Mouse (Mus musculus): Measurements from ENCODE around the gene Spef1. TPM values are rescaled to one million over a fixed set of nuclear protein-coding genes. Genes with fewer than 3 reads are reported as not detected.
A peak's percentile ranks its signal among the peaks of the same experiment; 100 is the strongest.

Spef1 gene
- polyA plus RNA-seq, 1 experiment from 2014 or later: 3.2 TPM

GRCm38 (mm10) chr2:131160671-131161111 is 26.4 kb downstream of the Spef1 start:
- Histone ChIP-seq H3K4me1 (peaks cover 31% of the 10 kb centered on the region), H3K27ac (replicated peaks) (peak overlapping the region; percentile 95), H3K9me3 (peaks cover 3% of the 10 kb centered on the region; the same call in 1 of the 2 replicates), H3K4me3 (peak overlapping the region; percentile 77), H3K36me3 (replicated peaks) (peaks cover 5% of the 10 kb centered on the region), H3K27me3 (replicated peaks; ENCODE audit: low read depth, poor library complexity, severe bottlenecking) (no peaks in the 10 kb centered on the region; the same call in 1 of the 2 replicates)
- WGBS: under 1% methylated on average over 17 of the region's 17 CpGs
- no peak for DNase-seq (ENCODE audit: low spot score)

GRCm38 (mm10) chr2:131159938-131160581 is 27.0 kb downstream of the Spef1 start, which contains the start of gene 1700037H04Rik:
Gene 1700037H04Rik (minus strand): TSS chr2:131160081.
- H3K36me3 ChIP-seq (replicated peaks): peaks cover 11% of the 10 kb centered on the region
- WGBS: under 1% methylated on average over 54 of the region's 54 CpGs

GRCm38 (mm10) chr2:131159491-131159910 is 27.6 kb downstream of the Spef1 start:
- Histone ChIP-seq H3K36me3 (replicated peaks) (peaks cover 17% of the 10 kb centered on the region), H3K4me3 (peak overlapping the region; percentile 77), H3K27me3 (replicated peaks; ENCODE audit: low read depth, poor library complexity, severe bottlenecking) (no peaks in the 10 kb centered on the region; the same call in 1 of the 2 replicates), H3K4me1 (peaks cover 31% of the 10 kb centered on the region), H3K27ac (replicated peaks) (peak overlapping the region; percentile 95), H3K9me3 (no peaks in the 10 kb centered on the region)
- no peak for DNase-seq (ENCODE audit: low spot score)
- under 1% methylated on average over 18 of the region's 18 CpGs for WGBS

More at GRCm38 (mm10) chr2:131159938-131160581, 27.0 kb downstream of the Spef1 start, which contains the start of gene 1700037H04Rik:
- Histone ChIP-seq H3K27me3 (replicated peaks; ENCODE audit: low read depth, poor library complexity, severe bottlenecking) (no peaks in the 10 kb centered on the region; the same call in 1 of the 2 replicates), H3K4me1 (peaks cover 31% of the 10 kb centered on the region), H3K4me3 (peak within 1 kb of the TSS; percentile 77), H3K27ac (replicated peaks) (peak within 1 kb of the TSS; percentile 95), H3K9me3 (peaks cover 3% of the 10 kb centered on the region; the same call in 1 of the 2 replicates)
- DNase-seq (ENCODE audit: low spot score): peak; percentile 98

- 95% methylated on average over 7 of the region's 7 CpGs for WGBS
- no peak overlapping the region for H3K27ac ChIP-seq (replicated peaks)
- no peaks in the 10 kb centered on the region; the same call in 1 of the 2 replicates for H3K27me3 ChIP-seq (replicated peaks; ENCODE audit: low read depth, poor library complexity, severe bottlenecking)
- peaks cover 31% of the 10 kb centered on the region for H3K4me1 ChIP-seq
- DNase-seq (ENCODE audit: low spot score): no peak
- H3K36me3 ChIP-seq (replicated peaks): peaks cover 40% of the 10 kb centered on the region
- no peak overlapping the region for H3K4me3 ChIP-seq
- H3K9me3 ChIP-seq: no peaks in the 10 kb centered on the region
Observed at GRCm38 (mm10) chr2:131156987-131157386, 30.1 kb downstream of the Spef1 start.

- Histone ChIP-seq H3K36me3 (replicated peaks) (peaks cover 69% of the 10 kb centered on the region), H3K4me3 (no peak overlapping the region), H3K4me1 (peaks cover 19% of the 10 kb centered on the region), H3K27me3 (replicated peaks; ENCODE audit: low read depth, poor library complexity, severe bottlenecking) (no peaks in the 10 kb centered on the region), H3K27ac (replicated peaks) (no peak overlapping the region), H3K9me3 (no peaks in the 10 kb centered on the region)
- no peak for DNase-seq (ENCODE audit: low spot score)
- 91% methylated on average over 4 of the region's 4 CpGs for WGBS
Observed at GRCm38 (mm10) chr2:131154036-131154435, 33.0 kb downstream of the Spef1 start.

- no peak for DNase-seq (ENCODE audit: low spot score)
- Histone ChIP-seq H3K36me3 (replicated peaks) (peaks cover 87% of the 10 kb centered on the region), H3K4me3 (no peak overlapping the region), H3K4me1 (peaks cover 1% of the 10 kb centered on the region), H3K27me3 (replicated peaks; ENCODE audit: low read depth, poor library complexity, severe bottlenecking) (no peaks in the 10 kb centered on the region), H3K9me3 (no peaks in the 10 kb centered on the region), H3K27ac (replicated peaks) (no peak overlapping the region)
- 92% methylated on average over 7 of the region's 7 CpGs for WGBS
Observed at GRCm38 (mm10) chr2:131152166-131152730, 34.8 kb downstream of the Spef1 start.

GRCm38 (mm10) chr2:131149254-131149578 is 37.9 kb downstream of the Spef1 start:
- WGBS: 87% methylated on average over 3 of the region's 3 CpGs
- peaks cover 98% of the 10 kb centered on the region for H3K36me3 ChIP-seq (replicated peaks)
- peaks cover 3% of the 10 kb centered on the region; the same call in 1 of the 2 replicates for H3K4me1 ChIP-seq
- no peaks in the 10 kb centered on the region for H3K27me3 ChIP-seq (replicated peaks; ENCODE audit: low read depth, poor library complexity, severe bottlenecking)
- H3K4me3 ChIP-seq: no peak overlapping the region
- H3K27ac ChIP-seq (replicated peaks): no peak overlapping the region
- no peak for DNase-seq (ENCODE audit: low spot score)
- no peaks in the 10 kb centered on the region for H3K9me3 ChIP-seq

- Histone ChIP-seq H3K27me3 (replicated peaks; ENCODE audit: low read depth, poor library complexity, severe bottlenecking) (no peaks in the 10 kb centered on the region), H3K36me3 (replicated peaks) (peaks cover 99% of the 10 kb centered on the region), H3K27ac (replicated peaks) (no peak overlapping the region), H3K9me3 (no peaks in the 10 kb centered on the region), H3K4me1 (peaks cover 3% of the 10 kb centered on the region; the same call in 1 of the 2 replicates), H3K4me3 (no peak overlapping the region)
- 87% methylated on average over 8 of the region's 8 CpGs for WGBS
- DNase-seq (ENCODE audit: low spot score): no peak
Observed at GRCm38 (mm10) chr2:131148353-131149253, 38.5 kb downstream of the Spef1 start.

- H3K4me3 ChIP-seq: no peak overlapping the region
- H3K9me3 ChIP-seq: no peaks in the 10 kb centered on the region
- no peak for DNase-seq (ENCODE audit: low spot score)
- H3K27ac ChIP-seq (replicated peaks): no peak overlapping the region; the same call in 1 of the 2 replicates
- 94% methylated on average over 8 of the region's 8 CpGs for WGBS
- H3K27me3 ChIP-seq (replicated peaks; ENCODE audit: low read depth, poor library complexity, severe bottlenecking): no peaks in the 10 kb centered on the region
- H3K36me3 ChIP-seq (replicated peaks): peaks cover 99% of the 10 kb centered on the region
- H3K4me1 ChIP-seq: peaks cover 13% of the 10 kb centered on the region
Observed at GRCm38 (mm10) chr2:131147043-131147365, 40.1 kb downstream of the Spef1 start.

- Histone ChIP-seq H3K4me1 (peaks cover 13% of the 10 kb centered on the region), H3K4me3 (no peak overlapping the region), H3K27ac (replicated peaks) (no peak overlapping the region; the same call in 1 of the 2 replicates), H3K36me3 (replicated peaks) (peaks cover 99% of the 10 kb centered on the region), H3K9me3 (no peaks in the 10 kb centered on the region), H3K27me3 (replicated peaks; ENCODE audit: low read depth, poor library complexity, severe bottlenecking) (no peaks in the 10 kb centered on the region)
- WGBS: 89% methylated on average over 21 of the region's 21 CpGs
- no peak for DNase-seq (ENCODE audit: low spot score)
Observed at GRCm38 (mm10) chr2:131146193-131147042, 40.7 kb downstream of the Spef1 start.

GRCm38 (mm10) chr2:131145536-131145935 is 41.5 kb downstream of the Spef1 start:
- no peak overlapping the region for H3K27ac ChIP-seq (replicated peaks)
- peaks cover 19% of the 10 kb centered on the region for H3K4me1 ChIP-seq
- no peaks in the 10 kb centered on the region for H3K27me3 ChIP-seq (replicated peaks; ENCODE audit: low read depth, poor library complexity, severe bottlenecking)
- peaks cover 99% of the 10 kb centered on the region for H3K36me3 ChIP-seq (replicated peaks)
- no peak overlapping the region for H3K4me3 ChIP-seq
- H3K9me3 ChIP-seq: no peaks in the 10 kb centered on the region
- DNase-seq (ENCODE audit: low spot score): no peak
- 86% methylated on average over 2 of the region's 2 CpGs for WGBS

Measured in embryonic facial prominence, embryonic 10.5 days (tissue).